Mouse (Mus musculus) CD4-positive naive resting alpha-beta T cell, adult 76 days (primary cell): ENCODE measurements around the gene Nfyb. TPM values are rescaled to one million over a fixed set of nuclear protein-coding genes. Genes with fewer than 3 reads are reported as not detected.

Source experiments
- total RNA-seq: library from RNA; stranded (reverse); gene quantifications from one replicate; pipeline ENCODE4 v1.2.4, GENCODE M21; 2023

Nfyb gene
- total RNA-seq: 36.7 TPM

GRCm38 (mm10) chr10:82763840-82764631 is at the start of gene Nfyb:
Gene Nfyb, minus strand, starts transcription at chr10:82764144.

Other genes starting within 250 kb of the Nfyb start
- gene 1190007I07Rik, start 140.9 kb downstream of the Nfyb start, total RNA-seq: 12.2 TPM
- 139 TPM for gene Tdg, start 134.3 kb downstream of the Nfyb start, total RNA-seq
- gene Glt8d2, start 73.5 kb downstream of the Nfyb start, total RNA-seq: 0.91 TPM
- gene Hcfc2, start 68.0 kb downstream of the Nfyb start, total RNA-seq: 24.7 TPM
- gene Txnrd1, start 69.8 kb upstream of the Nfyb start, total RNA-seq: 39.0 TPM
- gene Eid3, start 102.5 kb upstream of the Nfyb start, total RNA-seq: 6.4 TPM
- 1.3 TPM for gene Chst11, start 221.4 kb upstream of the Nfyb start, total RNA-seq